Mouse (Mus musculus) c-Kit-positive CD71-positive TER-119-positive erythroid progenitor cells, embryonic 14.5 days (primary cell): ENCODE measurements at regions not wholly inside any gene's neighbourhood (a gene's known extent, or its start where the extent isn't known, plus 50 kb on each side); places are given as distances from the start of the nearest gene placed in this dataset.

Experiments
- DNase-seq: peaks from one replicate; pipeline ENCODE4 v3.0.0-alpha.2; 2013; ENCODE audit warnings: low spot score

GRCm38 (mm10) chr15:62994691-62995090 is 850.3 kb downstream of the Gsdmc2 start:
- DNase-seq, result no peak

GRCm38 (mm10) chr15:62986871-62987270 is 858.1 kb downstream of the Gsdmc2 start:
- no peak for DNase-seq

- no peak for DNase-seq
Observed at GRCm38 (mm10) chr15:62986147-62986546, 858.8 kb downstream of the Gsdmc2 start.

GRCm38 (mm10) chr15:62970566-62970965 is 874.4 kb downstream of the Gsdmc2 start:
- no peak for DNase-seq

GRCm38 (mm10) chr15:62962681-62963080 is 882.3 kb downstream of the Gsdmc2 start:
- no peak for DNase-seq

GRCm38 (mm10) chr15:62960623-62961022 is 884.4 kb downstream of the Gsdmc2 start:
- no peak for DNase-seq

GRCm38 (mm10) chr15:62958506-62959330 is 886.3 kb downstream of the Gsdmc2 start:
- no peak for DNase-seq

- DNase-seq, result no peak
Observed at GRCm38 (mm10) chr15:62954889-62955288, 890.1 kb downstream of the Gsdmc2 start.

GRCm38 (mm10) chr15:62954322-62954820 is 890.6 kb downstream of the Gsdmc2 start:
- DNase-seq, result no peak

GRCm38 (mm10) chr15:62953215-62953941 is 891.6 kb downstream of the Gsdmc2 start:
- no peak for DNase-seq

- no peak for DNase-seq
Observed at GRCm38 (mm10) chr15:62952487-62953214, 892.3 kb downstream of the Gsdmc2 start.

GRCm38 (mm10) chr15:62939416-62939815 is 905.6 kb downstream of the Gsdmc2 start:
- no peak for DNase-seq

- DNase-seq, result no peak
Observed at GRCm38 (mm10) chr15:62937756-62938155, 907.2 kb downstream of the Gsdmc2 start.

GRCm38 (mm10) chr15:62934522-62935189 is 910.3 kb downstream of the Gsdmc2 start:
- DNase-seq, result no peak

- no peak for DNase-seq
Observed at GRCm38 (mm10) chr15:62920520-62920919, 924.5 kb downstream of the Gsdmc2 start.

- no peak for DNase-seq
Observed at GRCm38 (mm10) chr15:62919264-62919663, 925.7 kb downstream of the Gsdmc2 start.

- no peak for DNase-seq
Observed at GRCm38 (mm10) chr15:62908379-62908778, 936.6 kb downstream of the Gsdmc2 start.

- DNase-seq, result no peak
Observed at GRCm38 (mm10) chr15:62907181-62907580, 937.8 kb downstream of the Gsdmc2 start.

- DNase-seq, result no peak
Observed at GRCm38 (mm10) chr15:62903047-62903822, 941.7 kb downstream of the Gsdmc2 start.

GRCm38 (mm10) chr15:62901955-62902354 is 943.0 kb downstream of the Gsdmc2 start:
- DNase-seq, result no peak

GRCm38 (mm10) chr15:62889798-62890197 is 955.2 kb downstream of the Gsdmc2 start:
- no peak for DNase-seq
